Mouse (Mus musculus): Measurements from ENCODE around the gene Gcgr. TPM values are rescaled to one million over a fixed set of nuclear protein-coding genes. Genes with fewer than 3 reads are reported as not detected.

The Gcgr gene
- total and polyA plus RNA-seq, 3 experiments: not detected

DNA sequence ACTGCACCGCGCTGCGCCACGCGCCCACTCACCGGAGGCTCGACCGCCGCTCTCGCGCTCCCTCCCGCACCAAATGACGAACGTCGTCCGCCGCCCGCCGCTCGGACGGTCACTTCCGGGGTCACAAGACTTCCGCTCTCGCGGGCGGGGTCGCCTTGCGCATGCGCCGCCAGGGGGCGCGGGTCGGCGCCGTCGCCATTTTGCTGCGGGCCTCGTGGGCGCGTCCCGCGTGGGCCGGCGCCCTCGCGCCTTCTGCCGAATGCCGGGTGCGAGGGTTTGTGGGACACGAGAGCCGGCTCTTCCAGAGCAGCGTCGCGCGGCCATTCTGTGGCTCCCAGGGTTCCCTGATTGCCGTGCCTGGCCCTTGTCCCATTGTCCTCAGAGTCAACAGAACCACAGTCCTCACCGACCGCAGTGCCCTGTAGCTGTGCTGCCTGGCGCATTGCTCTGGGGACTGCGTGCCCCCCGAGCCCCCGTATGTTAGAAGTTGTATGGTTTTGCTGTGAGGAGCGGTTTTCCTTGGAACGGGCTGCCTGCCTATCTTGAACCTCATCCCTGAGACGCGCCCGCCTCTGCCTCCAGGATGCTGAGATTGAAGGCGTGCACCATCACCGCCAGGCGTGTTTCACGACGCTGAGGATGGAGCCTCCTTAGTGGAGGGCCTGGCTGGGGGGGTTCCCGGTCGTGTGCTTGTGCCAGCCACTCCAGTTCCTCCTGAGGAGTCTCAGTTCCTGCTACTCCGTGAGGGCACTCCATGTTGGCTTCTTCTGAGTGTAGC, 51.2 kb downstream of the Gcgr start, which contains the start of gene Arhgdia (continued):
- TF ChIP-seq EP300 (IDR thresholded peaks at IDR 0.05; ENCODE audit: low read depth in 1 of 2, low read length in 2 of 2) (no peak; a peak in 1 of 4 replicates), ZNF384 (IDR thresholded peaks at IDR 0.05; ENCODE audit: low read depth, low read length) (no peak), SMC3 (IDR thresholded peaks at IDR 0.05; ENCODE audit: low read depth, low read length) (no peak), TBP (IDR thresholded peaks at IDR 0.05; ENCODE audit: low read depth, low read length) (peak; percentile 79), E2F4 (IDR thresholded peaks at IDR 0.05; ENCODE audit: borderline replicate concordance, low read depth, low read length) (peak; percentile 21; the same call in 1 of the 2 replicates), MAZ (IDR thresholded peaks at IDR 0.05; ENCODE audit: low read depth, low read length) (peak; percentile 81), CHD1 (IDR thresholded peaks at IDR 0.05; ENCODE audit: low read depth, low read length) (0 out of 2 replicates have a peak, but pooled peaks have one; percentile 69), ZC3H11A (IDR thresholded peaks at IDR 0.05; ENCODE audit: low read depth, low read length) (no peak), POLR2A (IDR thresholded peaks at IDR 0.05; ENCODE audit: control insufficient read depth in 1 of 2, insufficient read depth in 1 of 2, low read depth in 1 of 2, low read length in 2 of 2, poor library complexity in 1 of 2) (peak; percentile 79 to 89), MEF2A (IDR thresholded peaks at IDR 0.05; ENCODE audit: extremely low read depth, insufficient replicate concordance, low read depth, low read length, poor library complexity, severe bottlenecking) (no peak), USF1 (IDR thresholded peaks at IDR 0.05; ENCODE audit: low read depth, low read length) (peak; percentile 82), MAX (IDR thresholded peaks at IDR 0.05; ENCODE audit: low read length) (peak; percentile 97), CHD2 (IDR thresholded peaks at IDR 0.05; ENCODE audit: low read length) (no peak), ETS1 (IDR thresholded peaks at IDR 0.05; ENCODE audit: low read depth, low read length) (peak; percentile 23; the same call in 1 of the 2 replicates), ELF1 (IDR thresholded peaks at IDR 0.05; ENCODE audit: low read depth, low read length) (peak; percentile 99), KAT2A (conservative IDR thresholded peaks at IDR 0.05; ENCODE audit: low read depth, low read length) (no peak; the same call in 1 of the 2 replicates), TCF12 (IDR thresholded peaks at IDR 0.05; ENCODE audit: low read depth, low read length) (peak; percentile 66; the same call in 1 of the 2 replicates), NRF1 (IDR thresholded peaks at IDR 0.05; ENCODE audit: insufficient read depth, low read depth, low read length, poor library complexity, severe bottlenecking) (peak; percentile 96), JUND (IDR thresholded peaks at IDR 0.05; ENCODE audit: low read depth, low read length) (no peak)

DNA sequence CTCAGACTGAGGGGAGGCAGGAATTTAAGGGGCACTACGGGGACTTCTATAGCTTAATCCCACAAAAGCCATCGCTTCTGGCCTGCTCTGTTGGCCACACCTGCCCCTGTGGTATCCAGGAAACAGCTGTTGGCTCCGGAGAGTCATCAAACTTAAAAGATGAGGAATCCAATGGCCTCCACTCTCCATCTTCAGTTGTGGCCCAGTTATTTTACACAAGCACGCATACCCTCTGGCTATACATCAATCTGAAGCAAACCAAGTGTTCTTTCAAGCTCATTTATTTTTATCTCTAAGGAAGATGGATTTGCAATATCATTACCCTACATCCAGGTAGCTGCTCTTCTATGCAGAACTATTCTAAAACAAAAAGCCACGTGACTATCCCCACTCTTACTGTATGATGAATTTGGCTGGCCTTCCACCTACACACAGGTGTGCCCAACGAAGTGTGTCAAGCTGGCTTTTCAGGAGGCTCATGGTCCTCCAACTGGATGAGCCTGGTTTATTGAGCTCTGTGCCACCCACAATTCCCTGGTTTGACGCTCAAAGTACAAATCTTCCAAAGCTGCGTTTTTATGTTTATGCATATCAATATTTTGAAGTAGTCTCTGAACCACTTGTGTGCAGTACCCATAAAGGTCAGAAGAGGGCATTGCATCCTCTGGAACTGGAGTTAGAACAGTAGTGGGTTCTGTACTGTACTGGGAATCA, 51.9 kb downstream of the Gcgr start:
- Histone ChIP-seq H3K4me1 (ENCODE audit: control insufficient read depth in 1 of 2, insufficient read depth in 2 of 2, low read length in 2 of 2) (peaks cover 5 to 18% of the 10 kb centered on the region in 2 experiments), H3K36me3 (ENCODE audit: control insufficient read depth in 1 of 2, insufficient read depth in 2 of 2, low read length in 2 of 2) (peaks cover 7 to 12% of the 10 kb centered on the region in 2 experiments; a peak in 3 of 4 replicates), H3K9me3 (replicated peaks; ENCODE audit: insufficient read depth, low read length) (no peaks in the 10 kb centered on the region), H3K9ac (ENCODE audit: control insufficient read depth, low read depth, low read length, poor library complexity, severe bottlenecking) (peak overlapping the region; percentile 84), H3K4me3 (ENCODE audit: control insufficient read depth in 1 of 2, insufficient read depth in 1 of 2, low read depth in 2 of 2, low read length in 2 of 2) (peak overlapping the region; percentile 63 to 76), H3K27ac (ENCODE audit: control insufficient read depth, low read depth, low read length) (peak overlapping the region; percentile 73), H3K27me3 (ENCODE audit: control insufficient read depth in 1 of 2, insufficient read depth in 2 of 2, low read length in 2 of 2) (no peaks in the 10 kb centered on the region), H3K79me2 (ENCODE audit: control insufficient read depth, insufficient read depth, low read length, poor library complexity) (peaks cover 35% of the 10 kb centered on the region)
- DNase-seq (ENCODE audit: low read depth, low spot score): peak; percentile 84
- TF ChIP-seq TBP (IDR thresholded peaks at IDR 0.05; ENCODE audit: low read depth, low read length): no peak
- TF ChIP-seq USF1 (IDR thresholded peaks at IDR 0.05; ENCODE audit: low read depth, low read length): peak; percentile 63
- peak; percentile 67 for TF ChIP-seq RAD21 (IDR thresholded peaks at IDR 0.05; ENCODE audit: low read depth, low read length)
- no peak for TF ChIP-seq USF2 (IDR thresholded peaks at IDR 0.05; ENCODE audit: borderline replicate concordance in 1 of 2, insufficient read depth in 1 of 2, low read depth in 1 of 2, low read length in 2 of 2)
- no peak for TF ChIP-seq GABPA (IDR thresholded peaks at IDR 0.05; ENCODE audit: low read depth, low read length)
- no peak for TF ChIP-seq MYB (IDR thresholded peaks at IDR 0.05; ENCODE audit: low read depth, low read length)
- peak; percentile 63; the same call in 1 of the 2 replicates for TF ChIP-seq MYC (IDR thresholded peaks at IDR 0.05; ENCODE audit: low read depth, low read length)
- TF ChIP-seq POLR2AphosphoS5 (IDR thresholded peaks at IDR 0.05; ENCODE audit: borderline replicate concordance, low read depth, low read length): no peak
- no peak for TF ChIP-seq ZKSCAN1 (IDR thresholded peaks at IDR 0.05; ENCODE audit: low read depth, low read length)
- TF ChIP-seq SIN3A (IDR thresholded peaks at IDR 0.05; ENCODE audit: low read length): no peak
- TF ChIP-seq TAL1 (IDR thresholded peaks at IDR 0.05; ENCODE audit: low read length): no peak
- TF ChIP-seq MAFK (IDR thresholded peaks at IDR 0.05; ENCODE audit: borderline replicate concordance, low read depth, low read length): no peak
- no peak for TF ChIP-seq NELFE (IDR thresholded peaks at IDR 0.05; ENCODE audit: low read depth, low read length)
- no peak for TF ChIP-seq EP300 (IDR thresholded peaks at IDR 0.05; ENCODE audit: low read depth in 1 of 2, low read length in 2 of 2)
- no peak for TF ChIP-seq UBTF (IDR thresholded peaks at IDR 0.05; ENCODE audit: borderline replicate concordance, insufficient read depth, low read depth, low read length)
- TF ChIP-seq GATA1 (IDR thresholded peaks at IDR 0.05; ENCODE audit: low read depth, low read length): no peak

Measured in MEL (cell line).